Mouse (Mus musculus) megakaryocyte progenitor cell, adult 5-6 weeks (primary cell): Measurements from ENCODE around the gene Birc2. TPM values are rescaled to one million over a fixed set of nuclear protein-coding genes. Genes with fewer than 3 reads are reported as not detected.

Experiments
- total RNA-seq, 2 experiments: library from RNA; stranded (forward) in 1 of 2; stranded (reverse) in 1 of 2; fragments of 157-497, 149-512 nt in 1 of 2; fragments of 200-1000 nt in 1 of 2; gene quantifications; 2 replicates each; pipeline versions ENCODE4 v1.2.3 to v1.2.4; 2015 to 2017

Birc2 gene
- total RNA-seq, 2 experiments from 2014 or later = 34.1 to 36.2 TPM

Other genes starting within 250 kb of the Birc2 start
- not detected in 2 replicates for gene Mmp20, start 208.8 kb downstream of the Birc2 start, total RNA-seq (2015)
- not detected in 2 replicates for gene Mmp20, start 208.8 kb downstream of the Birc2 start, total RNA-seq (2017)
- gene Mmp7, start 145.0 kb downstream of the Birc2 start, total RNA-seq (2015) = not detected in 2 replicates
- gene Mmp7, start 145.0 kb downstream of the Birc2 start, total RNA-seq (2017) = not detected in 2 replicates
- gene Tmem123, start 73.0 kb downstream of the Birc2 start, total RNA-seq (2015) = 121 and 124 TPM in 2 replicates
- 106 and 123 TPM in 2 replicates for gene Tmem123, start 73.0 kb downstream of the Birc2 start, total RNA-seq (2017)
- 34.4 and 38.0 TPM in 2 replicates for gene Birc3, start 36.1 kb upstream of the Birc2 start, total RNA-seq (2015)
- 25.5 and 31.8 TPM in 2 replicates for gene Birc3, start 36.1 kb upstream of the Birc2 start, total RNA-seq (2017)
- gene Yap1, start 167.5 kb upstream of the Birc2 start, total RNA-seq (2015) = not detected in 2 replicates
- gene Yap1, start 167.5 kb upstream of the Birc2 start, total RNA-seq (2017) = not detected in 2 replicates
- gene Cfap300, start 205.8 kb upstream of the Birc2 start, total RNA-seq (2015) = 0.15 and 0.25 TPM in 2 replicates
- 0.34 and 0.62 TPM in 2 replicates for gene Cfap300, start 205.8 kb upstream of the Birc2 start, total RNA-seq (2017)